Mouse (Mus musculus): Measurements from ENCODE around the gene Pdilt.

- TF ChIP-seq POLR2A (IDR thresholded peaks at IDR 0.05; ENCODE audit: low read depth, low read length) (no peak), CTCF (IDR thresholded peaks at IDR 0.05; ENCODE audit: extremely low read depth, insufficient read depth, insufficient read length, insufficient replicate concordance) (no peak)
Measured at GRCm38 (mm10) chr7:119454192-119454591, 69.1 kb downstream of the Pdilt start.

All from spleen, adult 2 months (tissue).